Mouse (Mus musculus) megakaryocyte, embryonic 14.5 days (primary cell): ENCODE measurements around the gene Rft1. TPM values are rescaled to one million over a fixed set of nuclear protein-coding genes. Genes with fewer than 3 reads are reported as not detected.
"Not testable (repeated sequence)": the region's sequence is repeated elsewhere in the genome, so short reads cannot be mapped to it uniquely, and the experiment has no call there.

Source experiments
- H3K27me3 ChIP-seq: replicated peaks from 2 replicates; pipeline ENCODE3; 2012; ENCODE audit warnings: inconsistent platforms
- H3K36me3 ChIP-seq: replicated peaks from 2 replicates; pipeline ENCODE3; 2012; ENCODE audit warnings: low read length, inconsistent platforms, mixed read lengths
- H3K4me1 ChIP-seq: 2 replicates; pipeline ENCODE4 v1.6.1; 2012; ENCODE audit warnings: inconsistent platforms
- H3K4me3 ChIP-seq: replicated peaks from 2 replicates; pipeline ENCODE3; 2012; ENCODE audit warnings: moderate library complexity, mild to moderate bottlenecking, inconsistent platforms
- H3K9me3 ChIP-seq: 2 replicates; pipeline ENCODE4 v1.6.1; 2012; ENCODE audit warnings: inconsistent platforms
- FLI1 ChIP-seq: IDR thresholded peaks from 2 replicates; pipeline ENCODE4 v1.6.1; 2012; ENCODE audit warnings: low read length, inconsistent platforms, mixed read lengths
- GATA1 ChIP-seq: IDR thresholded peaks from 3 replicates; pipeline ENCODE4 v1.6.1; 2012; ENCODE audit warnings: mixed read lengths, low read length, inconsistent platforms, borderline replicate concordance
- polyA plus RNA-seq: library from polyadenylated mRNA; stranded (reverse); fragments of >175 nt; gene quantifications from 2 replicates; pipeline ENCODE4 v1.2.3, GENCODE M21; 2012; ENCODE audit warnings: low replicate concordance; ENCODE audit not compliant: insufficient read depth

Rft1 gene
- polyA plus RNA-seq, 1 experiment: 2.6 TPM

DNA sequence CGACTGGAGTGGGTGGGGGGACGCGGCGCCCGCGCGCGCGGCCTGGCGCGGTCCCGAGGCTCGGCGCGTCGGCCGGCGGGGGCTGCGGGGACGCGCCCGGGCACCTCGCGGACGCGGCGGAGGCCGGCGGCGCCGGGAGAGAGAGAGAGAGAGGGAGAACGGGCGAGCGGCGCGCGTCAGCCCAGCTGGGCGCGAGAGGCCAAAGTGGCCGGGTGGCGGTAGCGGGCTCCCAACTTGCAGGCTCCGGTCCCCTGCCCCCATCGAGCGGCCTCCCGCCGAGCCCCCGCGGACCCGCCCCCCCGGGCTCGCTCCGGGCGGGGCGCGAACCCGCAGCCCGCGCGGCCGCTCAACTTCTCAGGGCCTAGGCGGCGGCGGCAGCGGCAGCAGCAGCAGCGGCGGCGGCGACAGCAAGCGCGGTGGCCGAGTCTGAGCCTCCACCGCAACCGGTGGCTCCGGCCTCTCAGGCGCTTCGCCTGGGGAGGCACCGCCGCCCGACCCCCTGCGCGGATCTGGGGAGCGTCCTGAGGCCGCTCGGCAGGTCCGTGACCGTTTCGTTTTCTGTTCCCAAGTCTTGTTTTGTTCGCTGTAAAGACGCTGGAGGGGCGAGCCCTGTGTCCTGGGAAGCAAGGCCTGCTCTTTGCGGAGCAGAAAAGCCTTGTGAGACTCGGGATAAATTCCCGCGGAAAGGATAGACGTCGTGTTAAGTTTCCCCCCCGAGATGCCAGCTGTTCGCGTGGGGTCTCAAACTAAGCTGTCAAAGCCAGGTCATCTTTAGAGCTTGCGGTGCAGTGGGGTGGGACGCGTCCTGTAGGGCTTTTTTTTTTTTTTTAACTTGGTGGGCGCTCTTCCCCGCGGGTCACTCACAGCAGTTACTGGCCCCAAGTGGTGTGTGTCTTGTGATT, 62.1 kb downstream of the Rft1 start:
- no peaks in the 10 kb centered on the region for H3K9me3 ChIP-seq
- H3K4me3 ChIP-seq: peak overlapping the region; percentile 94
- peaks cover 33% of the 10 kb centered on the region for H3K4me1 ChIP-seq
- no peaks in the 10 kb centered on the region for H3K36me3 ChIP-seq
- TF ChIP-seq GATA1: no peak
- no peak for TF ChIP-seq FLI1
- H3K27me3 ChIP-seq: peaks cover 7% of the 10 kb centered on the region

DNA sequence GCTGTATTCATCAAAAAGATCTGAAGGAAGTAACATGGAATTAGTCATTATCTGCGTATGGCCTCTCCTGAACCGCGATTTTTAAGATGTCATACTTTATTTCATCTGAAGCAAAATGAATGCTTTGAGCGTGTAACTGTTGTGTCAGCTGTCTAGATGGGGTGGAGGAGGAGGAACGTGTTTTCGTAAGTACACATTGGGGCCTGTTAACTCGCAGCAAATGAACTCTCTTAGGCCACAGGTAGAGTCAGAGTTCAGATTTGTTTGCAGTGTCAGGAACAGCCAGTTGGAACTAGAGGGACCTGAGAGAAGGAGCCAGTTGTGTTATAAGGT, 62.8 kb downstream of the Rft1 start:
- H3K4me1 ChIP-seq: peaks cover 28% of the 10 kb centered on the region
- H3K4me3 ChIP-seq: peak overlapping the region; percentile 94
- no peak for TF ChIP-seq GATA1
- no peak for TF ChIP-seq FLI1
- no peaks in the 10 kb centered on the region for H3K36me3 ChIP-seq
- H3K27me3 ChIP-seq: peaks cover 7% of the 10 kb centered on the region
- H3K9me3 ChIP-seq: no peaks in the 10 kb centered on the region

DNA sequence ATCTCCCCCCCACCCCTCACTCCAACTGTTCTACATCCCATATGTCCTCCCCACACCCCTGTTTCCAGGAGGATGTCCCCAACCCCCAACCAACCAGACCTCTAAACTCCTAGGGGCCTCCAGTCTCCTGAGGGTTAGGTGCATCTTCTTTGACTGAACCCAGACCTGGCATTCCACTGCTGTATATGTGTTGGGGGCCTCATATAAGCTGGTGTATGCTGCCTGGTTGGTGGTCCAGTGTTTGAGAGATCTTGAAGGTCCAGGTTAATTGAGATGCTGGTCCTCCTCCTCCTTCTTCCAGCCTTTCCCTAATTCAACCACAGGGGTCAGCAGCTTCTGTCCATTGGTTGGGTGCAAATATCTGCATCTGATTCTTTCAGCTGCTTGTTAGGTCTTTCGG, 64.5 kb downstream of the Rft1 start:
- not testable (repeated sequence) for H3K36me3 ChIP-seq, H3K4me3 ChIP-seq, H3K9me3 ChIP-seq, H3K27me3 ChIP-seq
- peaks cover 27% of the 10 kb centered on the region for H3K4me1 ChIP-seq

DNA sequence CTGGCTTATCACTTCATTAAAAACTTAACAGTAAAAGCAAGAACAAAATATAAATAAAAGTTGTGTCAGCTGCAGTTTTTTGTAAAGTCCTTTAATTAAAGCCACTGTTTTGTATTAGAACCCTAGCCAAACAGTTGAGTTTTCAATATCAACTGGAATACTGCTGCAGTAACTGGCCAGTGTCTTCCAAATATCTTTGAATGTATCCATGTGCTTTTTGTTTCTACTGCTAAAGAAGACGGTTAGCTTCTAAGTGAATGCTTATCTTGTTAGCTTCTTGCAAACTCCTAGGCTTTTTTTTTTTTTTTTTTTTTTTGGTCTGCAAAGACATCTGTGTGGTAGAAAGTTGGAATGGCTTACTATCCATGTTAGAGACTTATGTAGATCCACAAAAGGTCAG, 65.4 kb downstream of the Rft1 start:
- peaks cover 29% of the 10 kb centered on the region for H3K4me1 ChIP-seq
- H3K4me3 ChIP-seq: no peak overlapping the region
- TF ChIP-seq GATA1: no peak
- TF ChIP-seq FLI1: no peak
- no peaks in the 10 kb centered on the region for H3K36me3 ChIP-seq
- H3K27me3 ChIP-seq: peaks cover 7% of the 10 kb centered on the region
- H3K9me3 ChIP-seq: no peaks in the 10 kb centered on the region

DNA sequence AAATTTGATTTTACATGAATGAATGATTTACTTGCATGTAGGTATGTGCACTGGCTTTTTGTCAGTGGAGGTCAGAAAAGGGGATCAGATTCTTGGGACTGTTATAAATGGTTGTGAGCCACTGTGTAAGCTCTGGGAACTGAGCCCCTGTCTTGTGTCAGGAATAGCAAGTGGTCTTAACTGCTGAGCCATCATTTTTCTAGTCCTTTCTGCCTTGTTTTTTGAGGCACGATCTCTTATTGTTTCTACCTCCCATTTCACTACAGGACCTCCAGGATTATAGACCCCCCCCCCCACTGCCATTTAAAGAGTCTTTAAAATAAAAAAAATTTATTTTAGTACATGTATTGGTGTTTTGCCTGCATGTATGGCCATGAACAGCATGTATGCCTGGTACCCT, 67.7 kb downstream of the Rft1 start:
- Histone ChIP-seq H3K27me3 (no peaks in the 10 kb centered on the region), H3K36me3 (no peaks in the 10 kb centered on the region), H3K4me3 (no peak overlapping the region), H3K9me3 (no peaks in the 10 kb centered on the region), H3K4me1 (peaks cover 19% of the 10 kb centered on the region)
- TF ChIP-seq GATA1: no peak
- no peak for TF ChIP-seq FLI1

DNA sequence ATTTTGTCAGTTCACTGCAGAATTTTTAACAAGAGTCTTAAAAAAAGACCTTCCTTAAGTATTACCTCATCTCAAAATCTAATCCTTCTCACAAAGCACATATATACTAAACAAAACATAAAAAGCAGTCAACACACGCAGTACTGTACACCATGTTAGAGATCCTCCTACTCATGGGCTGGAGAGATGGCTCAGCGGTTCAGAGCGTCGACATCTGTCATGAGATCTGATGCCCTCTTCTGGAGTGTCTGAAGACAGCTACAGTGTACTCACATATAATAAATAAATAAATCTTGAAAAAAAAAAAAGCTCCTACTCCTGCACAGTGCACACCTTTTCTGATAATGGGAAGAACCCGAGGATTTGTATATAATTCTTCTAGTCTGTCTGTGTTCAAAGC, 68.2 kb downstream of the Rft1 start:
- H3K9me3 ChIP-seq: no peaks in the 10 kb centered on the region
- H3K4me1 ChIP-seq: peaks cover 16% of the 10 kb centered on the region; the same call in 1 of the 2 replicates
- H3K36me3 ChIP-seq: no peaks in the 10 kb centered on the region
- no peak for TF ChIP-seq FLI1
- TF ChIP-seq GATA1: no peak
- no peak overlapping the region for H3K4me3 ChIP-seq
- no peaks in the 10 kb centered on the region for H3K27me3 ChIP-seq

DNA sequence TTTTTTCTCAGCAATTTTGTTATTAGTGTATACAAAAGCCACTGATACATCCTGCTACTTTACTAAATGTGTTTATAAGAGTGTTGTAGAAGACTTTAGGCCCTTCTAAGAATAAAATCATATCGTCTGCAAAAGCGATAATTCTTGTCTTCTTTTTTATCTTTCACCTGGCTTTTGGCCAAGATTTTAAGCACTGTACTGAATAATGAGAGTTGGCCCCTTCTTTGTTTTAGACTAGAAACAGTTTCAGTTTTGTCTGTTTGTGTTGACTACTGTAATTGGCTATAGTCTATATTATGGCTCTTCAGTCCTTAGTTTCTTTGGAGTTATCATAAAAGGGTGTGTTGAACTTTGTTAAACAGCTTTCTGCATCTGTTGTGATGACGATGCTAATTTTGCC, 77.7 kb downstream of the Rft1 start:
- no peaks in the 10 kb centered on the region for H3K9me3 ChIP-seq
- peaks cover 32% of the 10 kb centered on the region for H3K4me1 ChIP-seq
- no peak overlapping the region for H3K4me3 ChIP-seq
- no peaks in the 10 kb centered on the region for H3K27me3 ChIP-seq
- TF ChIP-seq GATA1: no peak
- no peak for TF ChIP-seq FLI1
- H3K36me3 ChIP-seq: peaks cover 8% of the 10 kb centered on the region

DNA sequence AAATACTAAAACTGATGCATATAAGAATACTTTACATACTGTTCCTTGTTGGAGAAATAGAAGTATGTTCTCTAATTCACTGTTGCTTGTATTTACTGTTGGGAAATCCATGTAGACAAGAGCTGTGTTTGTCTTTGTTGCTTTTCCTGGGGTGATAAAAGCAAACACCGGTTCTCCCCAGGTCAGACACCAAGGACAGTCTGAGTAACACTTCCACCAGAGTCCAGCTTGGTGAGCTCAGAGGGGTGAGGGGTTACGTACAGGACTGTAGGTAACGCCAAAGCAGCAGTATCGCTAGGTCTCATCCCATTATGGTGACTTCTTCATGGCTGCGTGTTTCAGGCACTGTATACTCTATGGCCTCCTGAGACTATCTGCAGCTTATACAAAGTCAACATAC, 80.5 kb downstream of the Rft1 start:
- Histone ChIP-seq H3K4me3 (no peak overlapping the region), H3K9me3 (no peaks in the 10 kb centered on the region), H3K36me3 (peaks cover 10% of the 10 kb centered on the region), H3K27me3 (no peaks in the 10 kb centered on the region), H3K4me1 (peaks cover 44% of the 10 kb centered on the region)
- TF ChIP-seq GATA1 (no peak), FLI1 (no peak)

DNA sequence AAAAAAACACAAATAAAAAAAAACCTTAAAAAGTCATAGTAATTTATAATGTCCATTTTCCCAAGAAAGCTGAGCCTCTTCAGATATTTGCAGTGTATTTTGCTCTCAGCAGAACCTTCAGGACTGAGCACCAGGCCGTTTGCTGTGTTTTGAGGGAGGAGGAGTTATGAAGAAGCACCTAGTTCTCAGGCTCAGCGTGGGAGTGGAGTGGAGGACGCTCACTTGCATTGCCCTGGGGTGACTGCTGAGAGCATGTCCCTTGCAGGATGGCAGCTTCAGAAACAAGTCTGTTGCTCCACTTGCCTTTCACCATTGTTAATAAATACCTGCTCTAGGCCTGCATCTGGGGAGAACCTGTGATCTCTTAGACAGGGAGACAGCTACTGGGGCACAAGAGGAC, 81.7 kb downstream of the Rft1 start:
- Histone ChIP-seq H3K27me3 (no peaks in the 10 kb centered on the region), H3K4me3 (peak overlapping the region; percentile 34), H3K36me3 (peaks cover 12% of the 10 kb centered on the region), H3K4me1 (peaks cover 39% of the 10 kb centered on the region), H3K9me3 (no peaks in the 10 kb centered on the region)
- TF ChIP-seq FLI1 (no peak), GATA1 (no peak)

DNA sequence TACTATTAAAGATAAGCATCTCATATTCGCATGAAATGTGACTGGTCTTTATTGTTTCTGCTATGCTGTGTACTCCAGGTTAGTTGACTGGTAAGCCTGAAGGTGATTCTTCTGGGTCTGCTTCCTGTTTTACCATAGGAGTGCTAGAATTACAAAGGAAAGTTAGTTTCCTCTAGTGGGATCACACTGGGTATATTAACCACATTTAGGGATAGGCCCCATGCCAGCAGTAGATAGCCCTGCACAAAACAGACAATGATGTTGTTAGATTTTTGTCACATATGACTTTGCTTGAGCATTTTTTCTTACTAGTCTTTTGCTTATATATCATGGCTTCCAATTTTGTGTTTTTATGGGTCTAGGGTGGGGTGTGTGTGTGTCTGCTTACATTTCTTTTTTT, 82.3 kb downstream of the Rft1 start:
- no peaks in the 10 kb centered on the region for H3K9me3 ChIP-seq
- no peak overlapping the region for H3K4me3 ChIP-seq
- peaks cover 39% of the 10 kb centered on the region for H3K4me1 ChIP-seq
- H3K27me3 ChIP-seq: no peaks in the 10 kb centered on the region
- TF ChIP-seq GATA1: no peak
- no peak for TF ChIP-seq FLI1
- peaks cover 12% of the 10 kb centered on the region for H3K36me3 ChIP-seq

Other genes starting within 250 kb of the Rft1 start
- gene Dcp1a, start 174.8 kb upstream of the Rft1 start, polyA plus RNA-seq: 22.3 and 74.8 TPM in 2 replicates
- gene Cacna1d, start 162.9 kb upstream of the Rft1 start, polyA plus RNA-seq: 0.02 TPM in 1 of 2 replicates, not detected in the other
- gene Tkt, start 106.0 kb upstream of the Rft1 start, polyA plus RNA-seq: 263 and 491 TPM in 2 replicates
- gene Prkcd, start 28.1 kb upstream of the Rft1 start, polyA plus RNA-seq: 32.1 and 64.4 TPM in 2 replicates
- 0.53 and 1.0 TPM in 2 replicates for gene Sfmbt1, start 60.5 kb downstream of the Rft1 start, polyA plus RNA-seq
- 21.4 and 29.3 TPM in 2 replicates for gene Tmem110, start 171.2 kb downstream of the Rft1 start, polyA plus RNA-seq
- 4.1 TPM in 1 of 2 replicates, not detected in the other for gene Mustn1, start 224.8 kb downstream of the Rft1 start, polyA plus RNA-seq
- gene Itih4, start 232.1 kb downstream of the Rft1 start, polyA plus RNA-seq: 0.04 TPM in 1 of 2 replicates, not detected in the other